Mouse (Mus musculus) intestine, embryonic 16.5 days (tissue): ENCODE results near the gene Col26a1. TPM values are rescaled to one million over a fixed set of nuclear protein-coding genes. Genes with fewer than 3 reads are reported as not detected.
"Not testable (repeated sequence)": the region's sequence is repeated elsewhere in the genome, so short reads cannot be mapped to it uniquely, and the experiment has no call there.

Experiments used
- ATAC-seq: fragments of 200-750 bp; cut with Nextera tagmentation; 2 replicates; pipeline ENCODE4 v1.8.0; 2017; ENCODE audit warnings: moderate TSS enrichment, moderate library complexity
- H3K27ac ChIP-seq: fragments of 300-500 bp; sonication (generic); 2 replicates; pipeline ENCODE4 v1.5.1; 2014; ENCODE audit warnings: mild to moderate bottlenecking, low read length
- H3K27me3 ChIP-seq: fragments of 300-500 bp; sonication (generic); replicated peaks from 2 replicates; pipeline ENCODE4 v1.6.1; 2014; ENCODE audit warnings: low read length, control low read depth, mixed read lengths; ENCODE audit not compliant: control insufficient read depth, insufficient read depth
- H3K36me3 ChIP-seq: fragments of 300-500 bp; sonication (generic); 2 replicates; pipeline ENCODE4 v1.6.1; 2014; ENCODE audit warnings: low read length, control low read depth; ENCODE audit not compliant: control insufficient read depth, insufficient read depth
- H3K4me1 ChIP-seq: fragments of 300-500 bp; sonication (generic); 2 replicates; pipeline ENCODE4 v1.6.1; 2014; ENCODE audit warnings: low read length, control low read depth, mixed read lengths; ENCODE audit not compliant: control insufficient read depth, insufficient read depth
- H3K4me2 ChIP-seq: fragments of 300-500 bp; sonication (generic); 2 replicates; pipeline ENCODE4 v1.6.1; 2014; ENCODE audit warnings: low read depth, low read length, control low read depth
- H3K4me3 ChIP-seq: fragments of 300-500 bp; sonication (generic); 2 replicates; pipeline ENCODE4 v1.5.1; 2014; ENCODE audit warnings: mild to moderate bottlenecking, low read length
- H3K9ac ChIP-seq: fragments of 300-500 bp; sonication (generic); 2 replicates; pipeline ENCODE4 v1.6.1; 2014; ENCODE audit warnings: low read depth, low read length
- H3K9me3 ChIP-seq: fragments of 300-500 bp; sonication (generic); 2 replicates; pipeline ENCODE4 v1.6.1; 2016; ENCODE audit warnings: low read length, control low read depth; ENCODE audit not compliant: control insufficient read depth
- WGBS: fragments of 180-500 bp; shearing (Covaris S2); extraction: QIAGEN DNeasy Blood & Tissue Kit; methylation state at CpG from one replicate; pipeline ENCODE4 v1.1.7; 2014; 5-methylcytosine and 5-hydroxymethylcytosine counted together
- polyA plus RNA-seq: library from polyadenylated mRNA; unstranded; fragments of >200 nt; fragmentation: Nextera tagmentation; extraction: Ambion mirVana; gene quantifications from 2 replicates; pipeline ENCODE4 v1.2.1, GENCODE M21; 2015

Gene Col26a1
- polyA plus RNA-seq, 1 experiment from 2014 or later, result 6.8 TPM

GRCm38 (mm10) chr5:136746596-136746995 is 136.4 kb downstream of the Col26a1 start:
- Histone ChIP-seq H3K4me2 (no peak overlapping the region), H3K4me1 (no peaks in the 10 kb centered on the region), H3K4me3 (no peak overlapping the region), H3K36me3 (no peaks in the 10 kb centered on the region; the same call in 1 of the 2 replicates), H3K9ac (no peak overlapping the region), H3K27me3 (no peaks in the 10 kb centered on the region), H3K27ac (no peak overlapping the region), H3K9me3 (peaks cover 14% of the 10 kb centered on the region; the same call in 1 of the 2 replicates)
- ATAC-seq, result no peak
- 74% methylated on average over 9 of the region's 9 CpGs for WGBS

- Histone ChIP-seq H3K4me2 (no peak overlapping the region), H3K9me3 (no peaks in the 10 kb centered on the region)
- ATAC-seq, result no peak
Observed at GRCm38 (mm10) chr5:136738918-136739317, 144.1 kb downstream of the Col26a1 start.

GRCm38 (mm10) chr5:136726271-136726670 is 156.7 kb downstream of the Col26a1 start:
- WGBS, result 83% methylated on average over 4 of the region's 5 CpGs
- not testable (repeated sequence) for H3K36me3 ChIP-seq, H3K9ac ChIP-seq, H3K27ac ChIP-seq, H3K4me3 ChIP-seq, H3K9me3 ChIP-seq, H3K27me3 ChIP-seq, H3K4me2 ChIP-seq, H3K4me1 ChIP-seq, ATAC-seq

More at GRCm38 (mm10) chr5:136738918-136739317, 144.1 kb downstream of the Col26a1 start:
- no peaks in the 10 kb centered on the region for H3K4me1 ChIP-seq
- no peak overlapping the region for H3K9ac ChIP-seq
- no peak overlapping the region for H3K27ac ChIP-seq
- H3K27me3 ChIP-seq, result no peaks in the 10 kb centered on the region
- H3K4me3 ChIP-seq, result no peak overlapping the region
- WGBS, result 68% methylated on average over 6 of the region's 6 CpGs
- H3K36me3 ChIP-seq, result no peaks in the 10 kb centered on the region

- no peak for ATAC-seq
- peaks cover 4% of the 10 kb centered on the region; the same call in 1 of the 2 replicates for H3K4me1 ChIP-seq
- H3K9ac ChIP-seq, result no peak overlapping the region
- H3K27ac ChIP-seq, result no peak overlapping the region
- no peak overlapping the region for H3K4me2 ChIP-seq
- H3K27me3 ChIP-seq, result no peaks in the 10 kb centered on the region
- no peaks in the 10 kb centered on the region for H3K36me3 ChIP-seq
- H3K9me3 ChIP-seq, result no peaks in the 10 kb centered on the region
- 77% methylated on average over 5 of the region's 5 CpGs for WGBS
- H3K4me3 ChIP-seq, result no peak overlapping the region
Observed at GRCm38 (mm10) chr5:136721596-136721995, 161.4 kb downstream of the Col26a1 start.

- Histone ChIP-seq H3K4me3 (no peak overlapping the region), H3K9me3 (no peaks in the 10 kb centered on the region), H3K4me1 (peaks cover 10% of the 10 kb centered on the region; the same call in 1 of the 2 replicates), H3K27ac (no peak overlapping the region), H3K36me3 (no peaks in the 10 kb centered on the region), H3K27me3 (0 out of 2 replicates have a peak, but pooled peaks cover 3% of the 10 kb centered on the region), H3K4me2 (no peak overlapping the region), H3K9ac (no peak overlapping the region)
- 60% methylated on average over 8 of the region's 8 CpGs for whole genome bisulfite sequencing
- no peak for ATAC-seq
Observed at GRCm38 (mm10) chr5:136718656-136719055, 164.4 kb downstream of the Col26a1 start.

GRCm38 (mm10) chr5:136717573-136717854 is 165.5 kb downstream of the Col26a1 start:
- peaks cover 10% of the 10 kb centered on the region; the same call in 1 of the 2 replicates for H3K4me1 ChIP-seq
- no peak overlapping the region for H3K4me3 ChIP-seq
- no peaks in the 10 kb centered on the region for H3K9me3 ChIP-seq
- 0 out of 2 replicates have a peak, but pooled peaks cover 3% of the 10 kb centered on the region for H3K27me3 ChIP-seq
- no peak overlapping the region for H3K9ac ChIP-seq
- H3K27ac ChIP-seq, result no peak overlapping the region
- H3K4me2 ChIP-seq, result no peak overlapping the region
- ATAC-seq, result no peak
- no peaks in the 10 kb centered on the region for H3K36me3 ChIP-seq
- WGBS, result 87% methylated on average over 2 of the region's 2 CpGs

GRCm38 (mm10) chr5:136716696-136717572 is 166.1 kb downstream of the Col26a1 start:
- Histone ChIP-seq H3K4me3 (no peak overlapping the region), H3K36me3 (no peaks in the 10 kb centered on the region), H3K4me1 (peaks cover 10% of the 10 kb centered on the region; the same call in 1 of the 2 replicates), H3K9ac (no peak overlapping the region), H3K9me3 (no peaks in the 10 kb centered on the region), H3K27me3 (0 out of 2 replicates have a peak, but pooled peaks cover 3% of the 10 kb centered on the region), H3K27ac (no peak overlapping the region), H3K4me2 (no peak overlapping the region)
- no peak for ATAC-seq
- 47% methylated on average over 10 of the region's 10 CpGs for WGBS

GRCm38 (mm10) chr5:136714879-136715278 is 168.1 kb downstream of the Col26a1 start:
- no peaks in the 10 kb centered on the region for H3K9me3 ChIP-seq
- no peak overlapping the region for H3K27ac ChIP-seq
- H3K4me1 ChIP-seq, result peaks cover 10% of the 10 kb centered on the region; the same call in 1 of the 2 replicates
- H3K4me3 ChIP-seq, result peak overlapping the region; percentile 18; the same call in 1 of the 2 replicates
- peak overlapping the region; percentile 33 for H3K4me2 ChIP-seq
- 0 out of 2 replicates have a peak, but pooled peaks cover 3% of the 10 kb centered on the region for H3K27me3 ChIP-seq
- no peak for ATAC-seq
- 29% methylated on average over 11 of the region's 11 CpGs for WGBS
- peak overlapping the region; percentile 37; the same call in 1 of the 2 replicates for H3K9ac ChIP-seq
- H3K36me3 ChIP-seq, result no peaks in the 10 kb centered on the region

GRCm38 (mm10) chr5:136714232-136714875 is 168.7 kb downstream of the Col26a1 start:
- no peaks in the 10 kb centered on the region for H3K9me3 ChIP-seq
- H3K4me2 ChIP-seq, result peak overlapping the region; percentile 33
- H3K9ac ChIP-seq, result peak overlapping the region; percentile 37; the same call in 1 of the 2 replicates
- no peak for ATAC-seq
- peak overlapping the region; percentile 18; the same call in 1 of the 2 replicates for H3K4me3 ChIP-seq
- H3K27ac ChIP-seq, result no peak overlapping the region
- H3K36me3 ChIP-seq, result no peaks in the 10 kb centered on the region
- peaks cover 10% of the 10 kb centered on the region; the same call in 1 of the 2 replicates for H3K4me1 ChIP-seq
- 28% methylated on average over 32 of the region's 32 CpGs for WGBS
- 0 out of 2 replicates have a peak, but pooled peaks cover 3% of the 10 kb centered on the region for H3K27me3 ChIP-seq
